ENCODE assay signal across 7 mouse cellular contexts in the genomic region with DNA sequence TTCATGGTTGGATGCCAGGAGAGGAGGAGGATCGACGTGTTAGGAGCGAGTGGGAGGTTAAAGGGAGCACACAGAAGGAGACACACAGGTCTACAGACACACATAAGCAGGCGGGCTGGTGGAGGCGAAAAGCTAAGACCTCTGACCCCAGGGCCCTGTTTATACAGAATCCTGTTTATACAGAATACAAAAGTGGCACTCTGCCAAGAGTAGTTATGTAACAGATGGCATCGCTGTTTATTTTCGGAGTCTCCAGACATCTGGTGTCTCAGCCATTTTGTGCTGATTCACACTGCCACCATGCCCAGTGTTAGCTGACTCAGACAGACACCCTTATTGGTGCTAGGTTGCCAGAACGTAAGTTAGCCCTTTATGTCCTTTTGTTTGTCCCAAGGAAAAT. TPM values are rescaled to one million over a fixed set of nuclear protein-coding genes. Genes with fewer than 3 reads are reported as not detected.
DNase-seq lines count a peak whose midpoint lies in the region; ATAC-seq and TF ChIP-seq lines count a peak whose summit lies in the region.

No protein-coding gene starts in this region.

- no peak for TF ChIP-seq POLR2A in cerebellum, adult 2 months (IDR thresholded peaks at IDR 0.05; ENCODE audit: borderline replicate concordance, insufficient read depth, low read length)

- WGBS in midbrain, embryonic 13.5 days: 74% methylated on average over 8 of the region's 8 CpGs
- WGBS in midbrain, embryonic 10.5 days: 79% methylated on average over 8 of the region's 8 CpGs
- WGBS in cerebellum, adult 2 months: 13% methylated on average over 8 of the region's 8 CpGs
- 42% methylated on average over 8 of the region's 8 CpGs for WGBS in forebrain, postnatal 0 days

- no peak for DNase-seq in midbrain, embryonic 10.5 days (ENCODE audit: low spot score)
- peak; percentile 54 to 77 for DNase-seq in cerebellum, adult 2 months
- peak; percentile 65 for DNase-seq in forebrain, postnatal 0 days
- DNase-seq in left cerebral cortex, adult 18-20 months (ENCODE audit: low spot score in 2 of 2): peak; percentile 38 to 44
- DNase-seq in retina, postnatal 7 days (ENCODE audit: low read depth, low spot score): peak; percentile 41
- DNase-seq in ovary, postnatal 36 days (ENCODE audit: low spot score): no peak

- ATAC-seq in midbrain, embryonic 13.5 days: peak; percentile 66
- ATAC-seq in forebrain, postnatal 0 days: peak; percentile 66

- H3K4me3 ChIP-seq in midbrain, embryonic 13.5 days (replicated peaks): no peak overlapping the region
- H3K4me3 ChIP-seq in midbrain, embryonic 10.5 days: no peak overlapping the region
- H3K4me3 ChIP-seq in cerebellum, adult 2 months (replicated peaks; ENCODE audit: insufficient read depth, low read depth, low read length): no peak overlapping the region
- no peak overlapping the region for H3K4me3 ChIP-seq in forebrain, postnatal 0 days (ENCODE audit: low read depth, low read length)

- H3K4me1 ChIP-seq in midbrain, embryonic 13.5 days (replicated peaks): 0 out of 2 replicates have a peak, but pooled peaks cover 5% of the 10 kb centered on the region
- 0 out of 2 replicates have a peak, but pooled peaks cover 5% of the 10 kb centered on the region for H3K4me1 ChIP-seq in midbrain, embryonic 10.5 days
- peaks cover 6% of the 10 kb centered on the region; the same call in 1 of the 2 replicates for H3K4me1 ChIP-seq in cerebellum, adult 2 months (ENCODE audit: control insufficient read depth, insufficient read depth, low read length)
- no peaks in the 10 kb centered on the region for H3K4me1 ChIP-seq in forebrain, postnatal 0 days (ENCODE audit: insufficient read depth)

- no peaks in the 10 kb centered on the region for H3K27me3 ChIP-seq in midbrain, embryonic 13.5 days
- H3K27me3 ChIP-seq in midbrain, embryonic 10.5 days (ENCODE audit: low read depth, poor library complexity, severe bottlenecking): no peaks in the 10 kb centered on the region
- H3K27me3 ChIP-seq in cerebellum, adult 2 months (ENCODE audit: control insufficient read depth, insufficient read depth, low read length): no peaks in the 10 kb centered on the region
- H3K27me3 ChIP-seq in forebrain, postnatal 0 days (ENCODE audit: insufficient read depth, low read length): no peaks in the 10 kb centered on the region

- H3K27ac ChIP-seq in midbrain, embryonic 13.5 days: no peak overlapping the region
- no peak overlapping the region for H3K27ac ChIP-seq in midbrain, embryonic 10.5 days (replicated peaks)
- no peak overlapping the region for H3K27ac ChIP-seq in cerebellum, adult 2 months (ENCODE audit: insufficient read depth, low read length)
- no peak overlapping the region for H3K27ac ChIP-seq in forebrain, postnatal 0 days (ENCODE audit: low read depth, low read length)

- no peaks in the 10 kb centered on the region for H3K9me3 ChIP-seq in midbrain, embryonic 13.5 days
- no peaks in the 10 kb centered on the region for H3K9me3 ChIP-seq in midbrain, embryonic 10.5 days (replicated peaks)
- H3K9me3 ChIP-seq in forebrain, postnatal 0 days (ENCODE audit: low read length): no peaks in the 10 kb centered on the region

- no peaks in the 10 kb centered on the region for H3K36me3 ChIP-seq in midbrain, embryonic 13.5 days
- H3K36me3 ChIP-seq in midbrain, embryonic 10.5 days: no peaks in the 10 kb centered on the region
- H3K36me3 ChIP-seq in forebrain, postnatal 0 days (ENCODE audit: insufficient read depth): no peaks in the 10 kb centered on the region

- H3K4me2 ChIP-seq in midbrain, embryonic 13.5 days (replicated peaks): no peak overlapping the region
- H3K4me2 ChIP-seq in forebrain, postnatal 0 days (ENCODE audit: low read depth): no peak overlapping the region

- TF ChIP-seq CTCF in cerebellum, adult 2 months (IDR thresholded peaks at IDR 0.05; ENCODE audit: borderline replicate concordance, insufficient read depth, low read depth, low read length): no peak
- TF ChIP-seq CTCF in forebrain, postnatal 0 days (IDR thresholded peaks at IDR 0.05; ENCODE audit: low read depth): no peak

- no peak overlapping the region for H3K9ac ChIP-seq in midbrain, embryonic 13.5 days (replicated peaks)
- H3K9ac ChIP-seq in forebrain, postnatal 0 days: no peak overlapping the region

RNA-seq across cellular contexts. Expression of a gene that starts 18.0 kb away (rescaled TPM):
- 0.45 and 0.46 TPM in 2 replicates for polyA plus RNA-seq in midbrain, embryonic 13.5 days (2015; fragmentation: Nextera tagmentation; extraction: Ambion mirVana)
- polyA plus RNA-seq in midbrain, embryonic 10.5 days (2016; fragmentation: Nextera tagmentation; extraction: Ambion mirVana): 1.8 TPM in 2 replicates
- 0.67 and 0.72 TPM in 2 replicates for polyA plus RNA-seq in cerebellum, adult 2 months (2012; rRNA removed)
- total RNA-seq in forebrain, postnatal 0 days (2014; rRNA removed): 0.29 and 0.54 TPM in 2 replicates
- polyA plus RNA-seq in forebrain, postnatal 0 days (2015; fragmentation: Nextera tagmentation; extraction: Ambion mirVana): 0.21 and 0.69 TPM in 2 replicates
- total RNA-seq in left cerebral cortex, adult 18-20 months (2021): 1 to 10 TPM; 2.5 to 3.3 TPM

RNA-seq across cellular contexts. Expression of a gene that starts 19.9 kb away (rescaled TPM):
- polyA plus RNA-seq in midbrain, embryonic 13.5 days (2015; fragmentation: Nextera tagmentation; extraction: Ambion mirVana): 16.3 and 18.7 TPM in 2 replicates
- 23.5 and 23.6 TPM in 2 replicates for polyA plus RNA-seq in midbrain, embryonic 10.5 days (2016; fragmentation: Nextera tagmentation; extraction: Ambion mirVana)
- polyA plus RNA-seq in cerebellum, adult 2 months (2012; rRNA removed): 12.8 and 13.0 TPM in 2 replicates
- 19.3 and 21.2 TPM in 2 replicates for total RNA-seq in forebrain, postnatal 0 days (2014; rRNA removed)
- polyA plus RNA-seq in forebrain, postnatal 0 days (2015; fragmentation: Nextera tagmentation; extraction: Ambion mirVana): 7.8 and 8.6 TPM in 2 replicates
- 10 to 100 TPM; 12.6 to 15.5 TPM for total RNA-seq in left cerebral cortex, adult 18-20 months (2021)

Comparison
In these comparisons a context has a peak if more than half of its experiments do, and no peak if none do; other contexts are left out.
1. DNase-seq: peak in cerebellum, adult 2 months (2 of 2), forebrain, postnatal 0 days (single experiment), left cerebral cortex, adult 18-20 months (2 of 2) and retina, postnatal 7 days (single experiment); none in midbrain, embryonic 10.5 days (single experiment) and ovary, postnatal 36 days (single experiment).